Mouse (Mus musculus) cortical plate, adult 2 months (tissue): ENCODE measurements at regions not wholly inside any gene's neighbourhood (a gene's known extent, or its start where the extent isn't known, plus 50 kb on each side); places are given as distances from the start of the nearest gene placed in this dataset.

Experiments used
- H3K27ac ChIP-seq: fragments of 200-500 bp; 2 replicates; pipeline ENCODE4 v1.5.1; 2012; ENCODE audit warnings: low read length, control low read depth, inconsistent platforms; ENCODE audit not compliant: insufficient read depth
- H3K4me1 ChIP-seq: fragments of 200-500 bp; 2 replicates; pipeline ENCODE4 v1.6.1; 2011; ENCODE audit warnings: low read length; ENCODE audit not compliant: control insufficient read depth, insufficient read depth
- H3K4me3 ChIP-seq: fragments of 200-500 bp; 2 replicates; pipeline ENCODE4 v1.5.1; 2011; ENCODE audit warnings: mild to moderate bottlenecking, low read length, control low read depth; ENCODE audit not compliant: insufficient read depth
- CTCF ChIP-seq: fragments of 200-500 bp; IDR thresholded peaks from 2 replicates; pipeline ENCODE4 v1.5.1; 2011; ENCODE audit warnings: mild to moderate bottlenecking, control low read depth, low read length; ENCODE audit not compliant: insufficient read depth; ENCODE audit errors: extremely low read depth
- POLR2A ChIP-seq: fragments of 200-500 bp; IDR thresholded peaks from 2 replicates; pipeline ENCODE4 v1.6.1; 2011; ENCODE audit warnings: mild to moderate bottlenecking, low read length, control low read depth; ENCODE audit not compliant: insufficient read depth; ENCODE audit errors: extremely low read depth

DNA sequence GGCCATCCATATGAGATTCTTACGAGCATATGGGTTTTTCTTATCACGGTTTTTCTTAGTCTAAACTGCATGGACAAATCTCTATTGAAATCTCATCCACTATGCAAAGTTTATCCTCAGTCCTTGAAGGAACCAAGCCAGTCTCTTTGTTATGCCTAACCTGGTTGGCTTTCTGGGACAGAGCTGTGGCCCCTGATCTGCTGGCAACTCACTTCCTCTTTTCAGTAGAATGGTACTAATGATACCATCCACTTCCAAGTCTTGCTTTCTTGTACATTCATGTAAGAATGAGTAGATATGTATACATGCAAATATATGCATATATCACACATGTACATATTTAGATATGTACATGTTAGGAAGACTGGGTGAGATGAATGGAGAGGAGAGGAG is 89.8 kb upstream of the Irf2bp2 start:
- TF ChIP-seq CTCF (no peak), POLR2A (no peak)
- Histone ChIP-seq H3K4me1 (peaks cover 4% of the 10 kb centered on the region), H3K4me3 (no peak overlapping the region), H3K27ac (no peak overlapping the region)

DNA sequence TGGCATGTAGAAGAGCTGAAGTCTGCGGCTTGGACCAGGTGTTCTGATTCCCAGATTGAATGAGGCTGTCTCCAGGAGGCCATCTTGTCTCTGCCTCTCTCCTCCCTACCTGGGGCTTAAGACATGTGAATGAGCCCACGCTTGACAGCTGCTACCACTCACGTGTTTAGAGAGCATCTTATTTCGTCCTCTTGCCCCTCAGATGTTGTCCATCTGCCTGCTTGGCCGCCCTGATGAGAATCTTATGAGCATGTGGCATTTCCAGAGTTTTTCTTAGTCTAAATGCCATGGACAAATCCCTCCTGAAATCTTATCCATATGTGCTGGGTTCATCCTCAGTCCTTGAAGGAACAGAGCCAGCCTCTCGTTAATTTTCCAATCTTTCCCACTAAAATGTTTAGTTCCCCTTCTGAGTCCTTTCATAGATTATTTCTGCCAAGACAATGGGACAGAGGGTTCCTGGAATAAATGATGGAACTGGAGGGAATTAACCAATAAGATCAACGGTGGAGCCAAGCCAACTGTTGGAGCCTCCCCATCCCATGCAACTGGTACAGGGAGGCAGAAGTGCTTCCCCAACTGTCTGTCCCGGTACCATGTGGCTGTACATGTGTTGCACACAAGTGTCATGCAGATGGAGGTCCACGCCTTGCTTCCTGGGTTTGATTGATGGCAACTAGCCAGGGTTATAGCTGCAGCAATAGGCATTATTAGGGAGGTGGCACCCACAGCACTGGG is 89.2 kb upstream of the Irf2bp2 start:
- Histone ChIP-seq H3K4me3 (no peak overlapping the region), H3K27ac (no peak overlapping the region), H3K4me1 (peaks cover 4% of the 10 kb centered on the region)
- no peak for TF ChIP-seq CTCF
- TF ChIP-seq POLR2A, result no peak

- Histone ChIP-seq H3K4me3 (no peak overlapping the region), H3K4me1 (peaks cover 4% of the 10 kb centered on the region), H3K27ac (no peak overlapping the region)
- no peak for TF ChIP-seq CTCF
- no peak for TF ChIP-seq POLR2A
Observed at GRCm38 (mm10) chr8:126681948-126682651, 88.3 kb upstream of the Irf2bp2 start.

- Histone ChIP-seq H3K4me1 (peaks cover 2% of the 10 kb centered on the region), H3K4me3 (no peak overlapping the region), H3K27ac (no peak overlapping the region)
- TF ChIP-seq CTCF (no peak), POLR2A (no peak)
Observed at GRCm38 (mm10) chr8:126678004-126678751, 84.4 kb upstream of the Irf2bp2 start.

GRCm38 (mm10) chr8:126675153-126675552 is 81.4 kb upstream of the Irf2bp2 start:
- H3K4me1 ChIP-seq, result peaks cover 2% of the 10 kb centered on the region; the same call in 1 of the 2 replicates
- H3K4me3 ChIP-seq, result no peak overlapping the region
- no peak for TF ChIP-seq CTCF
- no peak for TF ChIP-seq POLR2A
- peak overlapping the region; percentile 21; the same call in 1 of the 2 replicates for H3K27ac ChIP-seq

- H3K4me3 ChIP-seq, result no peak overlapping the region
Observed at GRCm38 (mm10) chr8:126673038-126673740, 79.4 kb upstream of the Irf2bp2 start.

DNA sequence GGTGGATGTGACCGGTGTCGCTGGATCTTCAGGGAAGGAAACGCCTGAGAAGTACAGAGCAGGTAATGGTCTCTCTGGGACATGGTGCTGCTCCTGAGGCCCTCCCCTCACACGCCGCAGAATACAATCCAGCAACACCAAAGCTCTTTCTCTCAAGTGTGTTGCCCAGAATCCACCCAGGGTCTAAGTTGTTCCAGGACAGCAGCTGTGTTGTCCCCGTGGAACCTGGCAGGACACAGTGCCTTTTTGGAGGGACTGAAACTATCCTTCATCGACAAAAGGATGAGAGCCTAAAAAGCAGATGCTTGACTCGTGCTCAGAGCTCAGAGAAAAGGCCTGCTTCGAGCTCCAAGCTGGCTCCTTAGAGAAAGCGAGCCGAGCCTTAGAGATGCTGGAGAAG is 77.8 kb upstream of the Irf2bp2 start:
- Histone ChIP-seq H3K27ac (no peak overlapping the region), H3K4me1 (peaks cover 10% of the 10 kb centered on the region), H3K4me3 (no peak overlapping the region)
- TF ChIP-seq POLR2A, result no peak
- TF ChIP-seq CTCF, result no peak

More at GRCm38 (mm10) chr8:126673038-126673740, 79.4 kb upstream of the Irf2bp2 start:
- H3K27ac ChIP-seq, result no peak overlapping the region
- peaks cover 3% of the 10 kb centered on the region; the same call in 1 of the 2 replicates for H3K4me1 ChIP-seq
- no peak for TF ChIP-seq POLR2A
- no peak for TF ChIP-seq CTCF

- TF ChIP-seq CTCF (no peak), POLR2A (no peak)
- no peak overlapping the region for H3K4me3 ChIP-seq
- H3K4me1 ChIP-seq, result peaks cover 15% of the 10 kb centered on the region
- no peak overlapping the region for H3K27ac ChIP-seq
Observed at GRCm38 (mm10) chr8:126669919-126670318, 76.1 kb upstream of the Irf2bp2 start.

DNA sequence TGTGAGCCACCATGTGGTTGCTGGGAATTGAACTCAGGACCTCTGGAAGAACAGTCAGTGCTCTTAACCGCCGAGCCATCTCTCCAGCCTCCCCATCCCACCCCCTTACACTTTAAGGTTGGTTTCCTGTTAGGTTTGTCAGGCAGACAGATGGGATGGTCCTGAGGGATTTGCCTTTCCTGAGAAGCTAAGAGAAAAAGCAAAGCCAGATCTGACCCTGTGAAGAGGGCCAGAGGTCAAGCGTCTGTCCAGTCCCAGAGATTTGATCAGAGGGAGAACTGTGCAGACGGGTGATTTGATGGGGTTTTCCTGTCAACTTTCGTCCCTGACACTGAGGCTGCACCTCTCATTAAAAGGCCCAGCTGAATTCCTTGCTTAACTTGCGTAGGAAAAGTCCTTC is 75.4 kb upstream of the Irf2bp2 start:
- Histone ChIP-seq H3K4me1 (peaks cover 16% of the 10 kb centered on the region), H3K4me3 (no peak overlapping the region), H3K27ac (no peak overlapping the region)
- no peak for TF ChIP-seq POLR2A
- TF ChIP-seq CTCF, result no peak
